Mouse (Mus musculus): ENCODE data around the gene Tesmin.
A peak's percentile ranks its signal among the peaks of the same experiment; 100 is the strongest.

Gene Tesmin

GRCm38 (mm10) chr19:3388629-3389057 is at the start of gene Tesmin:
TSS of gene Tesmin (plus strand) at chr19:3388857.
- peak; percentile 70 for DNase-seq (ENCODE audit: low read depth, low spot score)

GRCm38 (mm10) chr19:3339187-3339586 is 49.5 kb upstream of the Tesmin start:
- DNase-seq (ENCODE audit: low read depth, low spot score): no peak

- DNase-seq (ENCODE audit: low read depth, low spot score): peak; percentile 84
These were observed 47.6 kb upstream of the Tesmin start for GRCm38 (mm10) chr19:3341021-3341420.

- no peak for DNase-seq (ENCODE audit: low read depth, low spot score)
These were observed 44.7 kb upstream of the Tesmin start for GRCm38 (mm10) chr19:3343929-3344328.

GRCm38 (mm10) chr19:3344636-3345544 is 43.8 kb upstream of the Tesmin start:
- DNase-seq (ENCODE audit: low read depth, low spot score): no peak

- no peak for DNase-seq (ENCODE audit: low read depth, low spot score)
These were observed 40.9 kb upstream of the Tesmin start for GRCm38 (mm10) chr19:3347784-3348183.

GRCm38 (mm10) chr19:3353415-3354111 is 35.1 kb upstream of the Tesmin start:
- DNase-seq (ENCODE audit: low read depth, low spot score): peak; percentile 12

- DNase-seq (ENCODE audit: low read depth, low spot score): no peak
These were observed 33.6 kb upstream of the Tesmin start for GRCm38 (mm10) chr19:3355096-3355495.

- DNase-seq (ENCODE audit: low read depth, low spot score): no peak
These were observed 32.1 kb upstream of the Tesmin start for GRCm38 (mm10) chr19:3356516-3356915.

- DNase-seq (ENCODE audit: low read depth, low spot score): no peak
These were observed 31.0 kb upstream of the Tesmin start for GRCm38 (mm10) chr19:3357620-3358019.

- peak; percentile 19 for DNase-seq (ENCODE audit: low read depth, low spot score)
These were observed 28.6 kb upstream of the Tesmin start for GRCm38 (mm10) chr19:3359841-3360588.

GRCm38 (mm10) chr19:3363510-3363909 is 25.1 kb upstream of the Tesmin start:
- no peak for DNase-seq (ENCODE audit: low read depth, low spot score)

GRCm38 (mm10) chr19:3365089-3365488 is 23.6 kb upstream of the Tesmin start:
- DNase-seq (ENCODE audit: low read depth, low spot score): no peak

GRCm38 (mm10) chr19:3368276-3368675 is 20.4 kb upstream of the Tesmin start:
- DNase-seq (ENCODE audit: low read depth, low spot score): no peak

GRCm38 (mm10) chr19:3373380-3373779 is 15.3 kb upstream of the Tesmin start:
- DNase-seq (ENCODE audit: low read depth, low spot score): peak; percentile 15

GRCm38 (mm10) chr19:3374028-3374427 is 14.6 kb upstream of the Tesmin start:
- DNase-seq (ENCODE audit: low read depth, low spot score): no peak

- no peak for DNase-seq (ENCODE audit: low read depth, low spot score)
These were observed 12.6 kb upstream of the Tesmin start for GRCm38 (mm10) chr19:3375945-3376495.

GRCm38 (mm10) chr19:3376966-3377715 is 11.5 kb upstream of the Tesmin start:
- no peak for DNase-seq (ENCODE audit: low read depth, low spot score)

GRCm38 (mm10) chr19:3378614-3379013 is 10.0 kb upstream of the Tesmin start:
- no peak for DNase-seq (ENCODE audit: low read depth, low spot score)

GRCm38 (mm10) chr19:3388061-3388460 is 596 bp upstream of the Tesmin start:
- no peak for DNase-seq (ENCODE audit: low read depth, low spot score)

- DNase-seq (ENCODE audit: low read depth, low spot score): peak; percentile 84
These were observed 432 bp downstream of the Tesmin start for GRCm38 (mm10) chr19:3389089-3389488.

Measured in brain, adult 2 months (tissue).